Mouse (Mus musculus): ENCODE results near the gene Hspa12b. TPM values are rescaled to one million over a fixed set of nuclear protein-coding genes. Genes with fewer than 3 reads are reported as not detected.
"Not testable (repeated sequence)": the region's sequence is repeated elsewhere in the genome, so short reads cannot be mapped to it uniquely, and the experiment has no call there.

Hspa12b gene
- total RNA-seq, 2 experiments from 2014 or later: 11.7 to 14.8 TPM

GRCm38 (mm10) chr2:131104021-131104420, 23.1 kb upstream of the Hspa12b start:
- intact Hi-C loops (cut with DNase I): no loop called here
- DNase-seq: peak; percentile 77
- Histone ChIP-seq H3K4me3 (no peak overlapping the region), H3K27ac (peak overlapping the region; percentile 69)
- TF ChIP-seq CTCF (IDR thresholded peaks at IDR 0.05): no peak

DNA sequence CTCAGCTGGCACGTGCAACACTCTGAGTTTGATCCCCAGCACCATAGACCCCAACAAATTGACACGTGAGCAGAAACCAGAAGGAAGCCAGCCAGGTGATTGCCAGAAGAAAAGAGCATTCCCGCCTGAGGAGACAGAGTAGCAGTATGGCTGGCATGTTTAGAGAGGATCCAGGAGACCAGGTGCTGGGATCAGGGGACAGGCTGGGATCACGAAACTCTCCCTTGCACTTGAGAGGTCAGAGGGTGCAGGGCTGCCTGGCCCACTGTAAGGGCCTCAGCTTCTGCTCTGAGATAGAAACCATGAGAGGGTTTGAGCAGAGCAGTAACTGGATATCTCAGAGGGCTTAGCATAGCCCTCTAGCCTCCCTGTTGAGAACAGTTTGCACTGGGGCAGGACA, 22.0 kb upstream of the Hspa12b start:
- intact Hi-C loops (cut with DNase I); H3K4me3 ChIP-seq; DNase-seq; H3K27ac ChIP-seq: not testable (repeated sequence)

GRCm38 (mm10) chr2:131105989-131106388, 21.1 kb upstream of the Hspa12b start:
- TF ChIP-seq CTCF (IDR thresholded peaks at IDR 0.05): no peak
- DNase-seq: no peak
- H3K4me3 ChIP-seq: no peak overlapping the region
- peak overlapping the region; percentile 31; the same call in 1 of the 2 replicates for H3K27ac ChIP-seq
- intact Hi-C loops (cut with DNase I): no loop called here

DNA sequence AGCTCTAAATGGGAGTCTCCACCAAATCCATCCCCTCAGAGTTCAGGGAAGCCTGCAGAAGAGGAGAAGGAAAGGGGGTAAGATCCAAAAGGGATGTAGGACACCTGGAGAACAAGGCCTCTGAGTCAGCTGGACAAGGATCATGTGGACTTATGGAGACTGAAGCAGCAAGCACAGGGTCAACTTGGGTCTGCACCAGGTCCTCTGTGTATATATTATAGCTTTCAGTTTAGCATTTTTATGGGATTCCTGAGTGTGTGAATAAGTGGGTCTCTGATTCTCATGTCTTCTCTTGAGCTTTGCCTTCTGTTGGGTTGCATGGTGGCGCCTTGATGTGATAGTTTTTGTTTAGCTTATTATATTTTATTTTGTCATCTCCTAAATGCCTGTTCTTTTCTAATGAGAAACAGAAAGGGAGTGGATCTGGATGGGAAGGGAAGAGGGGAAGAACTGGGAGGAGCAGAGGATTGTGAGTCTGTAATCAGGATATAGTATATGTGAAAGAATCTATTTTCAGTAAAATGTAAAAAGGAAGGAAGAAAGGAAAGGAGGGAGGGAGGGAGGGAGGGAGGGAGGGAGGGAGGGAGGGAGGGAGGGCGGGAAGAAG, 8.0 kb upstream of the Hspa12b start:
- Histone ChIP-seq H3K27ac (no peak overlapping the region), H3K4me3 (no peak overlapping the region)
- intact Hi-C loops (cut with DNase I): no loop called here
- no peak for DNase-seq
- TF ChIP-seq CTCF (IDR thresholded peaks at IDR 0.05): no peak

GRCm38 (mm10) chr2:131124166-131124565, 2.9 kb upstream of the Hspa12b start:
- no peak overlapping the region for H3K4me3 ChIP-seq
- intact Hi-C loops (cut with DNase I): no loop called here
- no peak for TF ChIP-seq CTCF (IDR thresholded peaks at IDR 0.05)
- peak overlapping the region; percentile 84 for H3K27ac ChIP-seq
- DNase-seq: peak; percentile 51

DNA sequence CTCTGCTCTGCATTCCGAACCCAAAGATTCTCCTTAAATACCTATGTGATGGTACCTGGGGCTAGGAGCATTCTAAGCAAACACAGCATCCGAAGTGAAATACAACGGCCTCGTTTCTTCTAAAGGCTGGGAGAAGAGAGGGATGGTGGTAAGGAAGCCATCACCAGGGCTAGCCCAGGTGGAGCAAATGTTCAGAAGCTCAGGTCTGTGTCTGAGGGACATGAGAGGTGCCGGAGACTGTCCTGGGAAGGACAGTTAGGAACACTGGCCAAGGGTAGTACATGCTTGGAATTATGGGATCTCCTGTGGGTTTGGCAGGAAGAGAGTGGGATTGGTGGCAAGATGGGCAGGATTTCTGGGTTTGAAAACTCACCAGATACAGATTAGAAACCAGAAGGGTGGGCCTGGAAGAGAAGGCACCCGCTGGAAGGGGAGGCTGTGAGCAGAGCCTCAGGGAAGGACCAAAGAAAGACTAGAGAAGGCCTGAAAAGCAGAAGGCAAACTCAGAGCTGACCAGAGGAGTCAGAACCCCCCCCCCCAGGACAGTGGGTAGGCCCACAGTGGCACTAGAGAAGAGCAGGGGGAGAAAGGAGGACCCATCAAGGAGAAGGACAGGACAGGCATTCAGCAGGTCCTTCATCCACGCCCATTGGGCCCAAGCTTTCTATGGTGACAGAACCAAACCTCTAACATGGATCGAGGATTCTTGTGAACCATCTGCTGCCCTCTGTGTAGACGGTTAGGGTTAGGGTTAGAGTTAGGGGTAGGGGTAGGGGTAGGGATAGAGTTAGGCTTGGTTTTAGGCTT, 1.7 kb upstream of the Hspa12b start:
- H3K27ac ChIP-seq: peak overlapping the region; percentile 93
- TF ChIP-seq CTCF (IDR thresholded peaks at IDR 0.05): no peak
- no peak for DNase-seq
- no peak overlapping the region for H3K4me3 ChIP-seq
- intact Hi-C loops (cut with DNase I): no loop called here

GRCm38 (mm10) chr2:131125964-131126815, 890 bp upstream of the Hspa12b start:
- no peak for DNase-seq
- H3K27ac ChIP-seq: peak overlapping the region; percentile 93
- TF ChIP-seq CTCF (IDR thresholded peaks at IDR 0.05): no peak
- intact Hi-C loops (cut with DNase I): loop anchor here (2.0 kb wide), 1 partner anchor 29 kb away; no protein-coding TSS in a partner anchor
- H3K4me3 ChIP-seq: peak overlapping the region; percentile 79

GRCm38 (mm10) chr2:131128211-131128610, 1.1 kb downstream of the Hspa12b start:
- no peak for TF ChIP-seq CTCF (IDR thresholded peaks at IDR 0.05)
- H3K4me3 ChIP-seq: peak overlapping the region; percentile 79
- DNase-seq: peak; percentile 66
- H3K27ac ChIP-seq: peak overlapping the region; percentile 93
- intact Hi-C loops (cut with DNase I): no loop called here

DNA sequence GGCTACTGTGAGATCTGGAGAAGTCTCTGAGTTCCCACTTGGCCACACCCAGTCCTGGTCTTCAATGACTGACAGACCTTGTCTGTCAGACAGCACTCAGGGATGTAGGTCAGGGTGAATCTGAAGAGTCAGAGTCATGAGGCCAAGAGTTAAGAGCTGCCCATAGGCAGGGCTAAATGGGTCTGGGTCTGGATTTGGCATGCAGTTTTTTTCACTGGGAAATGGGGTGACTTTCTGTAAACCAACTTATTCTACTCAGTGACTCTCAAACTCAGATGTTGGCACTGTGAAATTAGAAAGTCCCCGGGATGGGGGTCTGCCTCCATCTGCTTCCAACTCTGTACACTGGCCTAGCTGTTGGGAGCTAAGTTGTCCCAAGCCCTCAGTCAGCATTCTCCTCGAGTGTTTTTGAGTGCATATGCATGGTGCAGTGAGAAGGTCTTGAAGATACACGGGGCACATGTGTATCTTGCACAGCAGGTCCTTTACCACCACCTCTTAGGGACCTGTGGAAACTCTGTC, 1.6 kb downstream of the Hspa12b start:
- no peak for TF ChIP-seq CTCF (IDR thresholded peaks at IDR 0.05)
- intact Hi-C loops (cut with DNase I): no loop called here
- DNase-seq: no peak
- Histone ChIP-seq H3K27ac (peak overlapping the region; percentile 93), H3K4me3 (peak overlapping the region; percentile 79)

DNA sequence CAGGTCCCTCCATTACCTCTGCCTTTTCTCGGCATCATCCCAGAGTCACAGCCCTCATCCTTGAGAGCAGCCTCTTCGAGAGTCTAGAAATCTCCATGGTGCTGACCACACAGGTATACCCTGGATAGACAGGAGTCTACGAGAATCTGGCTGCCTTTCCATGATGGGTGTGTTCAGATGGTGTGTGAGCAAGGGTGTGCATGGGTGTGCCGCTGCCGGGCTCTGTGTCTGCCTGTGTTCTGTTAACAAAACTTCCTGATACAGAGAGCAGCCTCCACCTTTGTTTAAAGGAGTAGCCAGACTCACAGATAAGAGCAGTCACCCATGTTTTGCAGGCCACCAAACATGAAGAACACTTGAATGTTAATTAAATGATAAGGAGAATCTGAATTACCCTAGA, 2.8 kb downstream of the Hspa12b start:
- TF ChIP-seq CTCF (IDR thresholded peaks at IDR 0.05): no peak
- DNase-seq: no peak
- H3K4me3 ChIP-seq: peak overlapping the region; percentile 79
- intact Hi-C loops (cut with DNase I): no loop called here
- H3K27ac ChIP-seq: peak overlapping the region; percentile 93

- intact Hi-C loops (cut with DNase I): no loop called here
- DNase-seq: no peak
- H3K27ac ChIP-seq: peak overlapping the region; percentile 72
- peak overlapping the region; percentile 13; the same call in 1 of the 2 replicates for H3K4me3 ChIP-seq
- TF ChIP-seq CTCF (IDR thresholded peaks at IDR 0.05): no peak
These were observed 3.8 kb downstream of the Hspa12b start for GRCm38 (mm10) chr2:131130849-131131248.

DNA sequence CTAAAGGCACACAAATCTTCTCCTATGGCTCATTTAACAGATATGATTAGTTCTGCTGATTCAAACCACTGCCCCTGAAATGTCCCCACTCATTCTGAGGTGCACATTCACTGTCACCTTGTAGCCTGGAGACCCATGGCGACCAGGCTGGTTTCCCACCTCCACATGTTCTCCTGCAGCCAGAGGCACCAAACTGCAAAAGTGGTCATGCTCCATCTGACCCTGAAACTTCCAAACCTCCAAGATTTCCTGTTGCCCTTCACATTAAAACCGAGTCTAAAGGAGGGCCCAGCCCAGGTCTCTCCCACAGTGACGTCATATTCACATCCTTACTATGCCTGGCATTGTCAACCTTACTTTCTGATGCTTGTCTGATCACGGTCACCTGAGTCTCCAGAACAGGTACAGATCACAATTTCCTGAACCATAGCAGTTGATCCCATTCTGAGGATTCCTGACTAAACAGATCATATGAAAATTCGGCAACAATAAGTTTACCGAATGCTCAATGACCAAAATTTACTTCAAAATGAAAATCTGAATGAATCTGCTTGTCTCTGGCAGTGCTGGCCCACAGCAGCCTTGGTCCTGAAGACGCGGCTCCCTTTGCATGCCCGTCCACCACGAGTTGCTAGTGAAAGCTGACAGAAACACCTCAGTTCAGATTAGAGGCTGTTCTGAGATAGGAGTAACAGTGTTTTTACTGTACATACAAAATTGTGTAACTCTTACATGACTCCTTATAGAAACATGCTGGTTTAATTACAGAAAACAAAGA, 5.2 kb downstream of the Hspa12b start:
- peak overlapping the region; percentile 40 for H3K4me3 ChIP-seq

More for the DNA sequence above, 5.2 kb downstream of the Hspa12b start:
- H3K27ac ChIP-seq: peak overlapping the region; percentile 72
- DNase-seq: no peak
- intact Hi-C loops (cut with DNase I): no loop called here
- TF ChIP-seq CTCF (IDR thresholded peaks at IDR 0.05): no peak
